In genomic region chr9:22115635-22116034, GRCm38 (mm10) we compare ENCODE assay signal across 8 mouse cellular contexts. TPM values are rescaled to one million over a fixed set of nuclear protein-coding genes. Genes with fewer than 3 reads are reported as not detected.
DNase-seq lines count a peak whose midpoint lies in the region; ATAC-seq and TF ChIP-seq lines count a peak whose summit lies in the region.

No protein-coding gene starts in this region.

- ATAC-seq in hindbrain, embryonic 11.5 days (ENCODE audit: low FRiP score), result no peak
- no peak for ATAC-seq in liver, postnatal 0 days
- no peak for ATAC-seq in granulocyte monocyte progenitor cell, adult 5-6 weeks (replicated peaks; ENCODE audit: poor library complexity, severe bottlenecking)

- in situ Hi-C loops in CH12.LX (cut with MboI; ENCODE audit: low pct_ligation_motif_present, low pct_unique_long_range_greater_than_20kb, low sequenced_read_pairs), result loop anchor here (5.0 kb wide), 1 partner anchor 43 kb away; the partner anchor contains the start of genes Gm49318 and Zfp653

- peak overlapping the region; percentile 65; the same call in 1 of the 2 replicates for H3K4me2 ChIP-seq in CH12.LX (ENCODE audit: insufficient read depth, low read depth, poor library complexity, severe bottlenecking)
- peak overlapping the region; percentile 81 for H3K4me2 ChIP-seq in hindbrain, embryonic 11.5 days (replicated peaks; ENCODE audit: low read depth, low read length)
- peak overlapping the region; percentile 97 for H3K4me2 ChIP-seq in liver, postnatal 0 days (ENCODE audit: low read depth, low read length)

- H3K4me1 ChIP-seq in CH12.LX (ENCODE audit: control insufficient read depth in 1 of 2, insufficient read depth in 2 of 2), result peaks cover 8 to 32% of the 10 kb centered on the region in 2 experiments; a peak in 3 of 4 replicates
- peaks cover 7% of the 10 kb centered on the region; the same call in 1 of the 2 replicates for H3K4me1 ChIP-seq in hindbrain, embryonic 11.5 days (replicated peaks; ENCODE audit: control insufficient read depth, insufficient read depth, low read length)
- peaks cover 34% of the 10 kb centered on the region for H3K4me1 ChIP-seq in liver, postnatal 0 days (ENCODE audit: insufficient read depth)

- intact Hi-C loops in gastrocnemius, adult 2 months (cut with DNase I), result loop anchor here (2.0 to 5.0 kb wide), 2 partner anchors 42 to 45 kb away; partner anchors contain the start of genes Gm49318, Pigyl and Zfp653
- intact Hi-C loops in gastrocnemius, postnatal 36 days (cut with DNase I), result no loop called here

- peak overlapping the region; percentile 85 for H3K4me3 ChIP-seq in gastrocnemius, adult 2 months
- no peak overlapping the region for H3K4me3 ChIP-seq in CH12.LX (replicated peaks in 1 of 3; ENCODE audit: low read depth in 2 of 3, low read length in 2 of 3, poor library complexity in 1 of 3)
- H3K4me3 ChIP-seq in hindbrain, embryonic 11.5 days (ENCODE audit: low read depth, low read length), result no peak overlapping the region; the same call in 1 of the 2 replicates
- H3K4me3 ChIP-seq in liver, postnatal 0 days (ENCODE audit: low read depth, low read length), result peak overlapping the region; percentile 86

- no peak for TF ChIP-seq POLR2A in CH12.LX (IDR thresholded peaks at IDR 0.05; ENCODE audit: low read depth, low read length)

- TF ChIP-seq RAD21 in CH12.LX (IDR thresholded peaks at IDR 0.05; ENCODE audit: low read depth, low read length), result no peak

- H3K36me3 ChIP-seq in CH12.LX (replicated peaks in 1 of 2; ENCODE audit: control insufficient read depth in 1 of 2, insufficient read depth in 1 of 2, low read length in 1 of 2), result peaks cover 28 to 43% of the 10 kb centered on the region in 2 experiments
- H3K36me3 ChIP-seq in hindbrain, embryonic 11.5 days (ENCODE audit: control insufficient read depth, insufficient read depth, low read length), result peaks cover 8% of the 10 kb centered on the region; the same call in 1 of the 2 replicates
- peaks cover 35% of the 10 kb centered on the region for H3K36me3 ChIP-seq in liver, postnatal 0 days (replicated peaks; ENCODE audit: insufficient read depth, low read length)

- peaks cover 3% of the 10 kb centered on the region for H3K9me3 ChIP-seq in CH12.LX (replicated peaks; ENCODE audit: low read length)
- no peaks in the 10 kb centered on the region for H3K9me3 ChIP-seq in hindbrain, embryonic 11.5 days (ENCODE audit: control insufficient read depth, low read length)
- no peaks in the 10 kb centered on the region for H3K9me3 ChIP-seq in liver, postnatal 0 days (ENCODE audit: low read length)

- DNase-seq in gastrocnemius, adult 2 months, result no peak
- DNase-seq in gastrocnemius, postnatal 36 days, result no peak
- no peak for DNase-seq in CH12.LX (ENCODE audit: extremely low read depth)
- DNase-seq in hindbrain, embryonic 11.5 days (ENCODE audit: low spot score), result no peak
- no peak for DNase-seq in liver, postnatal 0 days
- DNase-seq in cerebellum, postnatal 14 days, result no peak
- DNase-seq in urinary bladder, postnatal 10 days (ENCODE audit: low spot score), result no peak

- H3K9ac ChIP-seq in CH12.LX (ENCODE audit: insufficient read depth, low read depth), result peak overlapping the region; percentile 86; the same call in 1 of the 2 replicates
- peak overlapping the region; percentile 96 for H3K9ac ChIP-seq in hindbrain, embryonic 11.5 days (ENCODE audit: low read depth, low read length)
- peak overlapping the region; percentile 89 for H3K9ac ChIP-seq in liver, postnatal 0 days (replicated peaks)

- WGBS in hindbrain, embryonic 11.5 days, result 87% methylated on average over 4 of the region's 4 CpGs
- WGBS in liver, postnatal 0 days (ENCODE audit: insufficient replicate concordance), result 90% methylated on average over 4 of the region's 4 CpGs

- no peak overlapping the region for H3K27ac ChIP-seq in gastrocnemius, adult 2 months
- H3K27ac ChIP-seq in CH12.LX (ENCODE audit: insufficient read depth, low read depth), result no peak overlapping the region
- H3K27ac ChIP-seq in hindbrain, embryonic 11.5 days (ENCODE audit: low read depth, low read length), result no peak overlapping the region; the same call in 1 of the 2 replicates
- no peak overlapping the region for H3K27ac ChIP-seq in liver, postnatal 0 days (ENCODE audit: low read depth)

- H3K79me2 ChIP-seq in CH12.LX (replicated peaks; ENCODE audit: control insufficient read depth, extremely low read depth, insufficient read depth, poor library complexity, severe bottlenecking), result peaks cover 16% of the 10 kb centered on the region

- TF ChIP-seq CTCF in gastrocnemius, adult 2 months (IDR thresholded peaks at IDR 0.05), result no peak
- no peak for TF ChIP-seq CTCF in CH12.LX (conservative IDR thresholded peaks at IDR 0.05 in 1 of 2, IDR thresholded peaks at IDR 0.05 in 1 of 2; ENCODE audit: low read depth in 2 of 2, low read length in 2 of 2)
- no peak for TF ChIP-seq CTCF in liver, postnatal 0 days (IDR thresholded peaks at IDR 0.05; ENCODE audit: low read depth)

- no peaks in the 10 kb centered on the region for H3K27me3 ChIP-seq in CH12.LX (replicated peaks)
- no peaks in the 10 kb centered on the region for H3K27me3 ChIP-seq in hindbrain, embryonic 11.5 days (ENCODE audit: control insufficient read depth, insufficient read depth, low read length)
- H3K27me3 ChIP-seq in liver, postnatal 0 days (ENCODE audit: insufficient read depth, low read length), result no peaks in the 10 kb centered on the region

- dilution Hi-C loops in CH12.LX (cut with MboI; ENCODE audit: extremely low pct_ligation_motif_present, extremely low pct_unique_long_range_greater_than_20kb, low sequenced_read_pairs), result no loop called here

- TF ChIP-seq EP300 in CH12.LX (IDR thresholded peaks at IDR 0.05; ENCODE audit: low read length), result no peak
- TF ChIP-seq EP300 in liver, postnatal 0 days (IDR thresholded peaks at IDR 0.05; ENCODE audit: low read depth), result no peak

TF ChIP-seq in CH12.LX, 34 proteins besides CTCF, POLR2A, EP300 and RAD21 (continues in another document):
- TF ChIP-seq MAFK (IDR thresholded peaks at IDR 0.05; ENCODE audit: insufficient replicate concordance, low read length) (no peak), SMC3 (IDR thresholded peaks at IDR 0.05; ENCODE audit: low read depth, low read length) (no peak), ZMIZ1 (IDR thresholded peaks at IDR 0.05; ENCODE audit: low read depth, low read length) (no peak), NELFE (IDR thresholded peaks at IDR 0.05; ENCODE audit: low read depth, low read length) (no peak)

RNA-seq across cellular contexts. Expression of gene Elof1, which starts 1.3 kb away (rescaled TPM):
- total RNA-seq in gastrocnemius, adult 2 months (2021), result 10 to 100 TPM; 35.0 to 39.5 TPM
- 10 to 100 TPM; 32.5 to 35.3 TPM for total RNA-seq in gastrocnemius, postnatal 36 days (2021)
- 111 and 148 TPM in 2 replicates for total RNA-seq in CH12.LX (2012; rRNA removed)
- 120 and 142 TPM in 2 replicates for total RNA-seq in CH12.LX (2014; rRNA removed)
- 96.9 and 107 TPM in 2 replicates for polyA plus RNA-seq in CH12.LX (2012; ENCODE audit: insufficient read length, low read depth)
- 211 and 213 TPM in 2 replicates for polyA plus RNA-seq in hindbrain, embryonic 11.5 days (2014; fragmentation: Nextera tagmentation; extraction: Ambion mirVana)
- polyA plus RNA-seq in liver, postnatal 0 days (2015; fragmentation: Nextera tagmentation; extraction: Ambion mirVana), result 72.7 and 75.6 TPM in 2 replicates
- 93.9 and 132 TPM in 2 replicates for total RNA-seq in granulocyte monocyte progenitor cell, adult 5-6 weeks (2014; fragmentation: Nextera tagmentation)
- total RNA-seq in granulocyte monocyte progenitor cell, adult 5-6 weeks (2017), result 47.3 and 56.3 TPM in 2 replicates

RNA-seq across cellular contexts. Expression of gene Cnn1, which starts 16.6 kb away (rescaled TPM):
- total RNA-seq in gastrocnemius, adult 2 months (2021), result 1 to 10 TPM; 3.0 to 3.5 TPM
- total RNA-seq in gastrocnemius, postnatal 36 days (2021), result 1 to 10 TPM; 1.4 to 2.1 TPM
- total RNA-seq in CH12.LX (2012; rRNA removed) (not detected in 2 replicates), CH12.LX (2014; rRNA removed) (not detected in 2 replicates)
- polyA plus RNA-seq in CH12.LX (2012; ENCODE audit: insufficient read length, low read depth), result not detected in 2 replicates
- polyA plus RNA-seq in hindbrain, embryonic 11.5 days (2014; fragmentation: Nextera tagmentation; extraction: Ambion mirVana), result 1.8 and 2.1 TPM in 2 replicates
- polyA plus RNA-seq in liver, postnatal 0 days (2015; fragmentation: Nextera tagmentation; extraction: Ambion mirVana), result 0.33 and 0.68 TPM in 2 replicates
- not detected in 2 replicates for total RNA-seq in granulocyte monocyte progenitor cell, adult 5-6 weeks (2014; fragmentation: Nextera tagmentation)
- total RNA-seq in granulocyte monocyte progenitor cell, adult 5-6 weeks (2017), result not detected in 2 replicates

RNA-seq across cellular contexts. Expression of gene Acp5, which starts 19.9 kb away (rescaled TPM):
- 1 to 10 TPM in 1 of 2 experiments, under 1 TPM in 1; 0.23 to 1.5 TPM for total RNA-seq in gastrocnemius, adult 2 months (2021)
- 1 to 10 TPM; 1.1 to 2.9 TPM for total RNA-seq in gastrocnemius, postnatal 36 days (2021)
- total RNA-seq in CH12.LX (2012; rRNA removed), result 0.29 and 0.34 TPM in 2 replicates
- not detected in 2 replicates for total RNA-seq in CH12.LX (2014; rRNA removed)
- 0.30 TPM in 1 of 2 replicates, not detected in the other for polyA plus RNA-seq in CH12.LX (2012; ENCODE audit: insufficient read length, low read depth)
- polyA plus RNA-seq in hindbrain, embryonic 11.5 days (2014; fragmentation: Nextera tagmentation; extraction: Ambion mirVana), result 17.1 and 18.7 TPM in 2 replicates
- polyA plus RNA-seq in liver, postnatal 0 days (2015; fragmentation: Nextera tagmentation; extraction: Ambion mirVana), result 102 and 108 TPM in 2 replicates
- 3.9 and 4.7 TPM in 2 replicates for total RNA-seq in granulocyte monocyte progenitor cell, adult 5-6 weeks (2014; fragmentation: Nextera tagmentation)
- total RNA-seq in granulocyte monocyte progenitor cell, adult 5-6 weeks (2017), result 1.6 and 4.6 TPM in 2 replicates

RNA-seq across cellular contexts. Expression of gene Ecsit, which starts 30.4 kb away (rescaled TPM):
- 10 to 100 TPM; 84.5 to 96.6 TPM for total RNA-seq in gastrocnemius, adult 2 months (2021)
- 10 to 100 TPM; 82.2 to 86.9 TPM for total RNA-seq in gastrocnemius, postnatal 36 days (2021)
- 57.1 and 59.4 TPM in 2 replicates for total RNA-seq in CH12.LX (2012; rRNA removed)
- total RNA-seq in CH12.LX (2014; rRNA removed), result 37.7 and 38.7 TPM in 2 replicates
- 45.2 and 48.5 TPM in 2 replicates for polyA plus RNA-seq in CH12.LX (2012; ENCODE audit: insufficient read length, low read depth)
- 32.4 and 38.4 TPM in 2 replicates for polyA plus RNA-seq in hindbrain, embryonic 11.5 days (2014; fragmentation: Nextera tagmentation; extraction: Ambion mirVana)
- 18.1 and 18.2 TPM in 2 replicates for polyA plus RNA-seq in liver, postnatal 0 days (2015; fragmentation: Nextera tagmentation; extraction: Ambion mirVana)
- 21.1 and 29.5 TPM in 2 replicates for total RNA-seq in granulocyte monocyte progenitor cell, adult 5-6 weeks (2014; fragmentation: Nextera tagmentation)
- 28.2 and 30.3 TPM in 2 replicates for total RNA-seq in granulocyte monocyte progenitor cell, adult 5-6 weeks (2017)

RNA-seq across cellular contexts. Expression of gene Pigyl, which starts 41.0 kb away (rescaled TPM):
- 10 to 100 TPM; 34.7 to 41.3 TPM for total RNA-seq in gastrocnemius, adult 2 months (2021)
- total RNA-seq in gastrocnemius, postnatal 36 days (2021), result 10 to 100 TPM; 29.4 to 31.2 TPM
- total RNA-seq in CH12.LX (2012; rRNA removed), result 22.4 and 24.9 TPM in 2 replicates
- 4.3 and 5.0 TPM in 2 replicates for total RNA-seq in CH12.LX (2014; rRNA removed)
- 17.7 and 22.8 TPM in 2 replicates for polyA plus RNA-seq in CH12.LX (2012; ENCODE audit: insufficient read length, low read depth)
- polyA plus RNA-seq in hindbrain, embryonic 11.5 days (2014; fragmentation: Nextera tagmentation; extraction: Ambion mirVana), result 60.5 and 64.1 TPM in 2 replicates
- polyA plus RNA-seq in liver, postnatal 0 days (2015; fragmentation: Nextera tagmentation; extraction: Ambion mirVana), result 34.9 and 36.6 TPM in 2 replicates
- total RNA-seq in granulocyte monocyte progenitor cell, adult 5-6 weeks (2014; fragmentation: Nextera tagmentation), result 17.3 and 28.7 TPM in 2 replicates
- total RNA-seq in granulocyte monocyte progenitor cell, adult 5-6 weeks (2017), result 26.6 and 29.3 TPM in 2 replicates

Comparison
In these comparisons a context has a peak if more than half of its experiments do, and no peak if none do; other contexts are left out.
1. H3K4me3 ChIP-seq: peak in gastrocnemius, adult 2 months (single experiment) and liver, postnatal 0 days (single experiment); none in CH12.LX (0 of 3) and hindbrain, embryonic 11.5 days (single experiment).
2. Peak in every context shown above with its lines, with median percentiles within 50 percentile points of each other: H3K4me2 ChIP-seq and H3K9ac ChIP-seq.